Mouse (Mus musculus): ENCODE results near the gene Caln1. TPM values are rescaled to one million over a fixed set of nuclear protein-coding genes. Genes with fewer than 3 reads are reported as not detected.

Gene Caln1
- total and polyA plus RNA-seq, 2 experiments = 2.4 to 2.9 TPM

DNA sequence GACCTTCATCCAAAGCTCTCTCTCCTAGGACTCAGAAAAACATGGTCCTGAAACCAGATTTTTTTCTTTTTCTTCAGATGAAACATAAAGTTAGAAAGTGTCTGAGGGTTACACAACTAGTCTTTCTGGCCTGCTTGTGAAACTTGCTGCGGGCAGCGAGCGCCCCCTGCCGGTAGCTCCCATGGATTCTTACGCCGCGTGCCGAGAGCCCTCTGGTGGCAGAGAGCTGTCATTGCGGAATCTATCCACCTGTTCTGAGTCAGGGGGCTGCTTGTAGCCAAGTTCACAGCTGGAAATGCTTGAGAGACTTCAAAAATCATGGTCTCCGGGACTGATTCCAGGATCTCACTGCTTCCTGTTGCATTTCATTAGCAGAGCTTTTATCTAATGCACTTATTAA, 484.1 kb downstream of the Caln1 start:
- H3K79me2 ChIP-seq (ENCODE audit: control insufficient read depth, insufficient read depth, low read length) = no peaks in the 10 kb centered on the region
- TF ChIP-seq POLR2A (IDR thresholded peaks at IDR 0.05; ENCODE audit: extremely low read depth, insufficient read depth, low read length) (no peak), CTCF (IDR thresholded peaks at IDR 0.05; ENCODE audit: low read depth, low read length) (peak; percentile 100)
- WGBS = under 1% methylated on average over 10 of the region's 10 CpGs
- no peaks in the 10 kb centered on the region for H3K27me3 ChIP-seq (ENCODE audit: control insufficient read depth, insufficient read depth, low read length)
- peaks cover 3% of the 10 kb centered on the region; the same call in 1 of the 2 replicates for H3K4me1 ChIP-seq (ENCODE audit: control insufficient read depth, insufficient read depth, low read length)
- H3K4me3 ChIP-seq (ENCODE audit: insufficient read depth, low read depth, low read length) = no peak overlapping the region; the same call in 1 of the 2 replicates
- no peak overlapping the region for H3K27ac ChIP-seq (replicated peaks; ENCODE audit: insufficient read depth, low read depth, low read length)
- no peaks in the 10 kb centered on the region for H3K36me3 ChIP-seq (ENCODE audit: control insufficient read depth, insufficient read depth, low read length)
- no peak overlapping the region for H3K9ac ChIP-seq (ENCODE audit: low read depth, low read length)
- peak; percentile 58 for DNase-seq (ENCODE audit: extremely low read depth, low read depth, low spot score)

DNA sequence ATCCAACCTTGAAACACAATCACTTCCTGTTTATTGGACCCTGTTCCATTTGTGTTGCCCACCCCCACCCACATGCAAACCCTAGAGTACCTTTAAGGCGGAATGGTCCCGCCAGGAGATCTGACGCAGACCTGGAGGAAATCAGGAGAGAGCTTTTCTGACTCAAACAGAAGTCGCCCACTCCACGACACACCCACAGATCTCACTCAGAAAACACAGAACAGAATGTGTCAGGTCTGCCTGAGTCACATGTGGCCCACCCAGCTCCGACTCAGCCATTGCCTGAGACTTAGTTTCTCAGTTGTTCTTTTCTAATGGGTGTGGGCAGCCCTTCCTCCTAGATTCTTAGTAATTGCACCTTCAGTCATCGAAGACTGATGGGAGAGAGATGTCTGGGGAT, 485.2 kb downstream of the Caln1 start:
- Histone ChIP-seq H3K9ac (ENCODE audit: low read depth, low read length) (no peak overlapping the region), H3K36me3 (ENCODE audit: control insufficient read depth, insufficient read depth, low read length) (no peaks in the 10 kb centered on the region), H3K4me3 (ENCODE audit: insufficient read depth, low read depth, low read length) (no peak overlapping the region), H3K79me2 (ENCODE audit: control insufficient read depth, insufficient read depth, low read length) (no peaks in the 10 kb centered on the region), H3K27me3 (ENCODE audit: control insufficient read depth, insufficient read depth, low read length) (no peaks in the 10 kb centered on the region), H3K27ac (replicated peaks; ENCODE audit: insufficient read depth, low read depth, low read length) (no peak overlapping the region), H3K4me1 (ENCODE audit: control insufficient read depth, insufficient read depth, low read length) (peaks cover 10% of the 10 kb centered on the region)
- no peak for TF ChIP-seq CTCF (IDR thresholded peaks at IDR 0.05; ENCODE audit: low read depth, low read length)
- TF ChIP-seq POLR2A (IDR thresholded peaks at IDR 0.05; ENCODE audit: extremely low read depth, insufficient read depth, low read length) = no peak
- no peak for DNase-seq (ENCODE audit: extremely low read depth, low read depth, low spot score)
- 85% methylated on average over 7 of the region's 7 CpGs for WGBS

DNA sequence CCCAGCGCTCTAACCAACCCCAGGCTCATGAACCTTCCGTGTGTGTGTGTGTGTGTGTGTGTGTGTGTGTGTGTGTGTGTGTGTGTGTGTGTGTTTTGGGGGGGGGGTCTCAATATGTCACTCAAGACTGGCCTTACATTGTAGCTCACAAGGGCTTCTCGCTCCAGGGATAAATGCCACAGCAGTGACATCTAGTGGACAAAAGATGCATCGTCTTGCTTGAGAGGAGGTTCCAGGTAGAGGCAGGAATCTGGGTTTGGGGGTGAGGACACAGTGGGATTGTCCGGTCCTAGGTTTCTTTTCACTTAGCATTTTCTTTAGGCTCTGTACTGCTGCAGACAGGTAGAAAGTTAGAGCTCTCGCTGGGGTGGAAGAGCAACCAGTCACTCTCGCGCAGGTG, 488.9 kb downstream of the Caln1 start:
- Histone ChIP-seq H3K9ac (ENCODE audit: low read depth, low read length) (peak overlapping the region; percentile 70), H3K4me1 (ENCODE audit: control insufficient read depth, insufficient read depth, low read length) (peaks cover 10% of the 10 kb centered on the region), H3K79me2 (ENCODE audit: control insufficient read depth, insufficient read depth, low read length) (no peaks in the 10 kb centered on the region), H3K27me3 (ENCODE audit: control insufficient read depth, insufficient read depth, low read length) (no peaks in the 10 kb centered on the region), H3K36me3 (ENCODE audit: control insufficient read depth, insufficient read depth, low read length) (no peaks in the 10 kb centered on the region), H3K27ac (replicated peaks; ENCODE audit: insufficient read depth, low read depth, low read length) (peak overlapping the region; percentile 98), H3K4me3 (ENCODE audit: insufficient read depth, low read depth, low read length) (peak overlapping the region; percentile 47; the same call in 1 of the 2 replicates)
- TF ChIP-seq POLR2A (IDR thresholded peaks at IDR 0.05; ENCODE audit: extremely low read depth, insufficient read depth, low read length) (no peak), CTCF (IDR thresholded peaks at IDR 0.05; ENCODE audit: low read depth, low read length) (peak; percentile 70)
- peak; percentile 66 for DNase-seq (ENCODE audit: extremely low read depth, low read depth, low spot score)
- 30% methylated on average over 8 of the region's 8 CpGs for WGBS

DNA sequence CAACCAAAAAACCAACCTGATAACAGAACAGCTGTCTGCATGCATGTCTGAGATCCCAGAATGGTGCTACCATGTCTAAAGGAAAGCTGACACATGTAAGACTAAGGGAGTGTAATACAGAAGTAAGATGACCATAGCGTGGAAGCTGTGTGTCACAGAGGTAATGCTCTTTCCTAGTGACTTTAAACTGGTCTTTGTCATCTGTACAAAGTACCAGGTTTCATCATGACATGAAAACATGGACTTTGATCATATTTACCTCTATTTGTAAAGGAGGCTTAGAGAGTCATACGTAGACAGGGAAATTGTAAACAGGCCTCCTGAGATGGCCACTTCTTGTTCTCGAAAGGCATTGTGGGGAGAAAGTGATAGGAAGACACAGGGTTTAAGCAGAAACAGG, 489.5 kb downstream of the Caln1 start:
- peaks cover 10% of the 10 kb centered on the region for H3K4me1 ChIP-seq (ENCODE audit: control insufficient read depth, insufficient read depth, low read length)

GRCm38 (mm10) chr5:130859736-130860135, 490.5 kb downstream of the Caln1 start:
- TF ChIP-seq POLR2A (IDR thresholded peaks at IDR 0.05; ENCODE audit: extremely low read depth, insufficient read depth, low read length) (no peak), CTCF (IDR thresholded peaks at IDR 0.05; ENCODE audit: low read depth, low read length) (peak; percentile 54; the same call in 1 of the 2 replicates)
- Histone ChIP-seq H3K27ac (replicated peaks; ENCODE audit: insufficient read depth, low read depth, low read length) (peak overlapping the region; percentile 97), H3K9ac (ENCODE audit: low read depth, low read length) (no peak overlapping the region), H3K27me3 (ENCODE audit: control insufficient read depth, insufficient read depth, low read length) (no peaks in the 10 kb centered on the region), H3K4me1 (ENCODE audit: control insufficient read depth, insufficient read depth, low read length) (peaks cover 10% of the 10 kb centered on the region), H3K79me2 (ENCODE audit: control insufficient read depth, insufficient read depth, low read length) (no peaks in the 10 kb centered on the region), H3K36me3 (ENCODE audit: control insufficient read depth, insufficient read depth, low read length) (no peaks in the 10 kb centered on the region), H3K4me3 (ENCODE audit: insufficient read depth, low read depth, low read length) (no peak overlapping the region)
- WGBS = 43% methylated on average over 6 of the region's 6 CpGs
- no peak for DNase-seq (ENCODE audit: extremely low read depth, low read depth, low spot score)

More for the DNA sequence above, 489.5 kb downstream of the Caln1 start:
- H3K36me3 ChIP-seq (ENCODE audit: control insufficient read depth, insufficient read depth, low read length) = no peaks in the 10 kb centered on the region
- TF ChIP-seq POLR2A (IDR thresholded peaks at IDR 0.05; ENCODE audit: extremely low read depth, insufficient read depth, low read length) (0 out of 2 replicates have a peak, but pooled peaks have one; percentile 6), CTCF (IDR thresholded peaks at IDR 0.05; ENCODE audit: low read depth, low read length) (no peak)
- peak overlapping the region; percentile 70 for H3K9ac ChIP-seq (ENCODE audit: low read depth, low read length)
- no peaks in the 10 kb centered on the region for H3K27me3 ChIP-seq (ENCODE audit: control insufficient read depth, insufficient read depth, low read length)
- 19% methylated on average over 3 of the region's 3 CpGs for WGBS
- peak overlapping the region; percentile 47 for H3K4me3 ChIP-seq (ENCODE audit: insufficient read depth, low read depth, low read length)
- H3K79me2 ChIP-seq (ENCODE audit: control insufficient read depth, insufficient read depth, low read length) = no peaks in the 10 kb centered on the region
- DNase-seq (ENCODE audit: extremely low read depth, low read depth, low spot score) = peak; percentile 97
- peak overlapping the region; percentile 98 for H3K27ac ChIP-seq (replicated peaks; ENCODE audit: insufficient read depth, low read depth, low read length)

GRCm38 (mm10) chr5:130862302-130862701, 493.0 kb downstream of the Caln1 start:
- Histone ChIP-seq H3K4me1 (ENCODE audit: control insufficient read depth, insufficient read depth, low read length) (peaks cover 8% of the 10 kb centered on the region), H3K27me3 (ENCODE audit: control insufficient read depth, insufficient read depth, low read length) (no peaks in the 10 kb centered on the region), H3K4me3 (ENCODE audit: insufficient read depth, low read depth, low read length) (no peak overlapping the region), H3K9ac (ENCODE audit: low read depth, low read length) (no peak overlapping the region), H3K36me3 (ENCODE audit: control insufficient read depth, insufficient read depth, low read length) (no peaks in the 10 kb centered on the region), H3K27ac (replicated peaks; ENCODE audit: insufficient read depth, low read depth, low read length) (no peak overlapping the region), H3K79me2 (ENCODE audit: control insufficient read depth, insufficient read depth, low read length) (no peaks in the 10 kb centered on the region)
- 70% methylated on average over 5 of the region's 5 CpGs for WGBS
- no peak for TF ChIP-seq POLR2A (IDR thresholded peaks at IDR 0.05; ENCODE audit: extremely low read depth, insufficient read depth, low read length)
- 0 out of 2 replicates have a peak, but pooled peaks have one; percentile 15 for TF ChIP-seq CTCF (IDR thresholded peaks at IDR 0.05; ENCODE audit: low read depth, low read length)
- DNase-seq (ENCODE audit: extremely low read depth, low read depth, low spot score) = no peak

Measured in liver, adult 2 months (tissue).